14 mouse cellular contexts compared by ENCODE assay signal in the genomic region with DNA sequence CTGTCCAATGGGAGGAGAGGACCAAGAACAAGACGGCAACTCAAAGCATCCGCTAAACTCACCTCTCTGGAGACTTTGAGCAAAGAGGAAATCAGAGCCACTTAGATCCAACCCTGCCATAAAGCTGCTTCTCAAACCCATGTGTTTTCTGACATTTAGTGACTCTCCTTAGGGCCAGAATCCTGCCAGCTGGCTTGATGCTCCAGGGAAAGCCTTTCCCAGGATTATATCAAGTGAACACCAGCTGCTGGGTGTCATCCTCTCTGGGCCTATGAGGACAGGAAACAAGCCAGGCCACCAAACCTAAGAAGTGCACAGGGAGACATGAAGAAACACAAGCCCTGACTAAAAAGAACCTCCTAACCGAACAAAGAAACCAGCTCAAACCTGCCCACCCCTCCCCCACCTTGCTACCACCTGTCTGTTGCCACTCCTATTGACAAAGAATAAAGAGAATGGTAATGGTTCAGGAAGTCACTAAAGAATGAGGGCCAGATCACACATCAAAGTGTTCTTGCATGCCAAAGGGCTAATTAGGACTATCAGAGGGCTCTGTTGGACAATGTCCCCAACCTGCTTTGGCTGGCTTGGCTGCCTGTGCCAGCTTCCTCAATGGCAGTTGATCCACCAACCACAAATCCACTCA.
A peak's percentile ranks its signal among the peaks of the same experiment; 100 is the strongest.
DNase-seq lines count a peak whose midpoint lies in the region; ATAC-seq and TF ChIP-seq lines count a peak whose summit lies in the region.
"Had no signal": no experiment of that assay in that cellular context is flagged by ENCODE, and none has a peak within 500 bp of the region (broad histone marks: within the 10 kb centered on the region; RNA-seq: fewer than 3 reads in every experiment).

No protein-coding gene starts in this region.

- no peak overlapping the region for H3K27ac ChIP-seq in heart, embryonic 10.5 days
- H3K27ac ChIP-seq in intestine, postnatal 0 days (ENCODE audit: low read depth, low read length) = no peak overlapping the region
- H3K27ac ChIP-seq: hindbrain, embryonic 13.5 days; lung, embryonic 15.5 days; midbrain, embryonic 15.5 days; neural tube, embryonic 15.5 days had no signal

- TF ChIP-seq CTCF in intestine, postnatal 0 days (IDR thresholded peaks at IDR 0.05; ENCODE audit: low read depth) = no peak

- no peak overlapping the region for H3K9ac ChIP-seq in intestine, postnatal 0 days (ENCODE audit: low read depth, low read length)
- H3K9ac ChIP-seq: hindbrain, embryonic 13.5 days; lung, embryonic 15.5 days; midbrain, embryonic 15.5 days; neural tube, embryonic 15.5 days had no signal

- no peaks in the 10 kb centered on the region for H3K36me3 ChIP-seq in heart, embryonic 10.5 days
- H3K36me3 ChIP-seq in intestine, postnatal 0 days (ENCODE audit: control insufficient read depth, insufficient read depth) = no peaks in the 10 kb centered on the region
- H3K36me3 ChIP-seq: lung, embryonic 15.5 days had no signal

- H3K4me1 ChIP-seq in heart, embryonic 10.5 days = no peaks in the 10 kb centered on the region
- H3K4me1 ChIP-seq in intestine, postnatal 0 days (replicated peaks; ENCODE audit: control insufficient read depth, insufficient read depth, low read length) = no peaks in the 10 kb centered on the region
- H3K4me1 ChIP-seq: hindbrain, embryonic 13.5 days; lung, embryonic 15.5 days; midbrain, embryonic 15.5 days; neural tube, embryonic 15.5 days had no signal

- no peaks in the 10 kb centered on the region for H3K27me3 ChIP-seq in heart, embryonic 10.5 days (ENCODE audit: insufficient read depth, poor library complexity, severe bottlenecking)
- no peaks in the 10 kb centered on the region for H3K27me3 ChIP-seq in intestine, postnatal 0 days (replicated peaks; ENCODE audit: control insufficient read depth, insufficient read depth, low read length)
- H3K27me3 ChIP-seq: hindbrain, embryonic 13.5 days; lung, embryonic 15.5 days; midbrain, embryonic 15.5 days; neural tube, embryonic 15.5 days had no signal

- no peak overlapping the region for H3K4me2 ChIP-seq in intestine, postnatal 0 days (replicated peaks; ENCODE audit: low read depth)
- H3K4me2 ChIP-seq: hindbrain, embryonic 13.5 days; lung, embryonic 15.5 days; midbrain, embryonic 15.5 days; neural tube, embryonic 15.5 days had no signal

- H3K4me3 ChIP-seq in heart, embryonic 10.5 days = no peak overlapping the region
- H3K4me3 ChIP-seq in intestine, postnatal 0 days (ENCODE audit: low read depth, low read length) = no peak overlapping the region
- H3K4me3 ChIP-seq: hindbrain, embryonic 13.5 days; lung, embryonic 15.5 days; midbrain, embryonic 15.5 days; neural tube, embryonic 15.5 days had no signal

- peak; percentile 53; the same call in 1 of the 2 replicates for ATAC-seq in intestine, postnatal 0 days
- ATAC-seq: midbrain, embryonic 15.5 days had no signal

- no peaks in the 10 kb centered on the region for H3K9me3 ChIP-seq in heart, embryonic 10.5 days
- no peaks in the 10 kb centered on the region for H3K9me3 ChIP-seq in intestine, postnatal 0 days (ENCODE audit: control insufficient read depth)
- H3K9me3 ChIP-seq: hindbrain, embryonic 13.5 days; lung, embryonic 15.5 days; midbrain, embryonic 15.5 days; neural tube, embryonic 15.5 days had no signal

- whole genome bisulfite sequencing in heart, embryonic 10.5 days = 75% methylated on average over 3 of the region's 3 CpGs
- WGBS in intestine, postnatal 0 days = 59% methylated on average over 3 of the region's 3 CpGs

- peak; percentile 48 to 70 for DNase-seq in heart, adult 18-20 months
- DNase-seq in heart, embryonic 10.5 days (ENCODE audit: low spot score) = no peak
- peak; percentile 6 for DNase-seq in lung, postnatal 14 days
- DNase-seq in lung, adult 18-20 months = no peak
- peak; percentile 96 for DNase-seq in ZHBTc4 (ENCODE audit: low read depth, low spot score)
- DNase-seq in embryo, embryonic 10.5 days (ENCODE audit: low spot score) = no peak
- DNase-seq in urinary bladder, adult 2 months (ENCODE audit: low spot score) = no peak
- DNase-seq: spleen, adult 18-20 months; thymus, adult 2 months had no signal

Comparison
In these comparisons a context has a peak if more than half of its experiments do, and no peak if none do; other contexts are left out.
1. DNase-seq: peak in heart, adult 18-20 months (2 of 2), lung, postnatal 14 days (single experiment) and ZHBTc4 (single experiment); none in heart, embryonic 10.5 days (single experiment), lung, adult 18-20 months (0 of 2), embryo, embryonic 10.5 days (single experiment) and urinary bladder, adult 2 months (single experiment).